ENCODE assay signal across 17 mouse cellular contexts in genomic region chr12:26758657-26759325, GRCm38 (mm10).
A peak's percentile ranks its signal among the peaks of the same experiment; 100 is the strongest.
DNase-seq lines count a peak whose midpoint lies in the region; ATAC-seq and TF ChIP-seq lines count a peak whose summit lies in the region.
"Had no signal": no experiment of that assay in that cellular context is flagged by ENCODE, and none has a peak within 500 bp of the region (broad histone marks: within the 10 kb centered on the region; RNA-seq: fewer than 3 reads in every experiment).

No protein-coding gene starts in this region.

- no peak overlapping the region for H3K4me2 ChIP-seq in midbrain, postnatal 0 days (ENCODE audit: low read depth, low read length, poor library complexity, severe bottlenecking)
- no peak overlapping the region for H3K4me2 ChIP-seq in midbrain, embryonic 14.5 days (ENCODE audit: low read length)
- no peak overlapping the region for H3K4me2 ChIP-seq in hindbrain, embryonic 16.5 days (ENCODE audit: low read length)
- no peak overlapping the region for H3K4me2 ChIP-seq in neural tube, embryonic 15.5 days
- no peak overlapping the region for H3K4me2 ChIP-seq in kidney, embryonic 15.5 days
- H3K4me2 ChIP-seq: limb, embryonic 15.5 days had no signal

- no peak overlapping the region for H3K27ac ChIP-seq in midbrain, postnatal 0 days (ENCODE audit: low read depth, low read length)
- no peak overlapping the region for H3K27ac ChIP-seq in midbrain, embryonic 14.5 days (replicated peaks; ENCODE audit: low read depth, low read length)
- no peak overlapping the region for H3K27ac ChIP-seq in hindbrain, embryonic 16.5 days (ENCODE audit: low read depth, low read length)
- peak overlapping the region; percentile 60 for H3K27ac ChIP-seq in neural tube, embryonic 15.5 days (replicated peaks)
- H3K27ac ChIP-seq in kidney, embryonic 15.5 days, result no peak overlapping the region
- H3K27ac ChIP-seq: embryonic facial prominence, embryonic 10.5 days; heart, adult 2 months; limb, embryonic 15.5 days had no signal

- H3K27me3 ChIP-seq in midbrain, postnatal 0 days (ENCODE audit: insufficient read depth, low read length), result no peaks in the 10 kb centered on the region
- no peaks in the 10 kb centered on the region for H3K27me3 ChIP-seq in midbrain, embryonic 14.5 days (ENCODE audit: control insufficient read depth, insufficient read depth, low read length)
- no peaks in the 10 kb centered on the region for H3K27me3 ChIP-seq in hindbrain, embryonic 16.5 days (replicated peaks; ENCODE audit: control insufficient read depth, insufficient read depth, low read length)
- H3K27me3 ChIP-seq in neural tube, embryonic 15.5 days (replicated peaks), result no peaks in the 10 kb centered on the region
- H3K27me3 ChIP-seq in kidney, embryonic 15.5 days, result no peaks in the 10 kb centered on the region
- H3K27me3 ChIP-seq: limb, embryonic 15.5 days had no signal

- no peak overlapping the region for H3K4me3 ChIP-seq in midbrain, postnatal 0 days (ENCODE audit: low read depth, low read length)
- no peak overlapping the region for H3K4me3 ChIP-seq in midbrain, embryonic 14.5 days (replicated peaks; ENCODE audit: low read depth, low read length)
- H3K4me3 ChIP-seq in hindbrain, embryonic 16.5 days (ENCODE audit: low read length), result no peak overlapping the region
- H3K4me3 ChIP-seq in neural tube, embryonic 15.5 days (replicated peaks), result no peak overlapping the region
- H3K4me3 ChIP-seq in kidney, embryonic 15.5 days (replicated peaks), result no peak overlapping the region
- H3K4me3 ChIP-seq: embryonic facial prominence, embryonic 10.5 days; heart, adult 2 months; limb, embryonic 15.5 days had no signal

- TF ChIP-seq CTCF in midbrain, postnatal 0 days (IDR thresholded peaks at IDR 0.05), result no peak

- peak; percentile 24 for DNase-seq in midbrain, postnatal 0 days (ENCODE audit: low spot score)
- no peak for DNase-seq in midbrain, embryonic 14.5 days
- DNase-seq in embryo, embryonic 11 days, result peak; percentile 51
- no peak for DNase-seq in B cell, adult 2 months
- DNase-seq in kidney, adult 8-10 months, result no peak
- DNase-seq: cerebellum, adult 9-10 months; heart, adult 2 months; kidney, adult 18-20 months; lung, postnatal 14 days; right cerebral cortex, postnatal 14 days; thymus, postnatal 14 days had no signal

- no peak for ATAC-seq in midbrain, postnatal 0 days (ENCODE audit: low FRiP score)
- no peak for ATAC-seq in midbrain, embryonic 14.5 days (ENCODE audit: low FRiP score, low TSS enrichment)
- peak; percentile 81; the same call in 1 of the 2 replicates for ATAC-seq in hindbrain, embryonic 16.5 days
- peak; percentile 81 for ATAC-seq in neural tube, embryonic 15.5 days (ENCODE audit: low FRiP score)
- ATAC-seq in kidney, embryonic 15.5 days (replicated peaks; ENCODE audit: low FRiP score), result no peak
- ATAC-seq: forebrain, embryonic 14.5 days had no signal

- 76% methylated on average over 9 of the region's 9 CpGs for WGBS in midbrain, postnatal 0 days
- 84% methylated on average over 9 of the region's 9 CpGs for WGBS in midbrain, embryonic 14.5 days
- WGBS in hindbrain, embryonic 16.5 days, result 54% methylated on average over 9 of the region's 9 CpGs
- WGBS in neural tube, embryonic 15.5 days, result 15% methylated on average over 9 of the region's 9 CpGs
- 29% methylated on average over 9 of the region's 9 CpGs for WGBS in kidney, embryonic 15.5 days

- no peaks in the 10 kb centered on the region for H3K9me3 ChIP-seq in midbrain, postnatal 0 days (ENCODE audit: low read length)
- no peaks in the 10 kb centered on the region for H3K9me3 ChIP-seq in midbrain, embryonic 14.5 days (ENCODE audit: control insufficient read depth, low read length)
- H3K9me3 ChIP-seq in hindbrain, embryonic 16.5 days (ENCODE audit: control insufficient read depth, low read length), result no peaks in the 10 kb centered on the region
- no peaks in the 10 kb centered on the region for H3K9me3 ChIP-seq in neural tube, embryonic 15.5 days (replicated peaks)
- no peaks in the 10 kb centered on the region for H3K9me3 ChIP-seq in kidney, embryonic 15.5 days (replicated peaks)
- H3K9me3 ChIP-seq: embryonic facial prominence, embryonic 10.5 days; limb, embryonic 15.5 days had no signal

- no peak overlapping the region for H3K9ac ChIP-seq in midbrain, postnatal 0 days (replicated peaks; ENCODE audit: low read length, poor library complexity, severe bottlenecking)
- no peak overlapping the region for H3K9ac ChIP-seq in midbrain, embryonic 14.5 days (replicated peaks; ENCODE audit: low read length)
- H3K9ac ChIP-seq in hindbrain, embryonic 16.5 days (ENCODE audit: low read depth, low read length), result no peak overlapping the region
- no peak overlapping the region for H3K9ac ChIP-seq in neural tube, embryonic 15.5 days (replicated peaks)
- no peak overlapping the region for H3K9ac ChIP-seq in kidney, embryonic 15.5 days
- H3K9ac ChIP-seq: limb, embryonic 15.5 days had no signal

- no peaks in the 10 kb centered on the region for H3K4me1 ChIP-seq in midbrain, postnatal 0 days (ENCODE audit: insufficient read depth, low read length)
- no peaks in the 10 kb centered on the region for H3K4me1 ChIP-seq in midbrain, embryonic 14.5 days (ENCODE audit: control insufficient read depth, insufficient read depth, low read length)
- no peaks in the 10 kb centered on the region for H3K4me1 ChIP-seq in hindbrain, embryonic 16.5 days (ENCODE audit: control insufficient read depth, insufficient read depth, low read depth, low read length)
- H3K4me1 ChIP-seq in neural tube, embryonic 15.5 days, result peaks cover 16% of the 10 kb centered on the region; the same call in 1 of the 2 replicates
- H3K4me1 ChIP-seq in kidney, embryonic 15.5 days, result no peaks in the 10 kb centered on the region

- H3K36me3 ChIP-seq in midbrain, postnatal 0 days (ENCODE audit: insufficient read depth, low read length), result no peaks in the 10 kb centered on the region
- no peaks in the 10 kb centered on the region for H3K36me3 ChIP-seq in midbrain, embryonic 14.5 days (ENCODE audit: control insufficient read depth, insufficient read depth, low read length)
- H3K36me3 ChIP-seq in hindbrain, embryonic 16.5 days (ENCODE audit: control insufficient read depth, insufficient read depth, low read length), result no peaks in the 10 kb centered on the region
- H3K36me3 ChIP-seq in neural tube, embryonic 15.5 days, result no peaks in the 10 kb centered on the region
- H3K36me3 ChIP-seq in kidney, embryonic 15.5 days, result no peaks in the 10 kb centered on the region
- H3K36me3 ChIP-seq: embryonic facial prominence, embryonic 10.5 days; limb, embryonic 15.5 days had no signal

Comparison
In these comparisons a context has a peak if more than half of its experiments do, and no peak if none do; other contexts are left out.
1. DNase-seq: peak in midbrain, postnatal 0 days (single experiment) and embryo, embryonic 11 days (single experiment); none in midbrain, embryonic 14.5 days (single experiment), B cell, adult 2 months (0 of 2) and kidney, adult 8-10 months (0 of 2).
2. ATAC-seq: peak in hindbrain, embryonic 16.5 days (single experiment) and neural tube, embryonic 15.5 days (single experiment); none in midbrain, postnatal 0 days (single experiment), midbrain, embryonic 14.5 days (single experiment) and kidney, embryonic 15.5 days (single experiment).